Comparison of ENCODE assay signal across 19 mouse cellular contexts in genomic region chr13:43932946-43933345, GRCm38 (mm10).
DNase-seq lines count a peak whose midpoint lies in the region; ATAC-seq and TF ChIP-seq lines count a peak whose summit lies in the region.
"Had no signal": no experiment of that assay in that cellular context is flagged by ENCODE, and none has a peak within 500 bp of the region (broad histone marks: within the 10 kb centered on the region; RNA-seq: fewer than 3 reads in every experiment).

No protein-coding gene starts in this region.

- 65% methylated on average over 7 of the region's 7 CpGs for WGBS in embryonic facial prominence, embryonic 10.5 days
- WGBS in limb, embryonic 11.5 days = 26% methylated on average over 7 of the region's 7 CpGs

- peak overlapping the region; percentile 35; the same call in 1 of the 2 replicates for H3K4me3 ChIP-seq in E14TG2a.4 (replicated peaks; ENCODE audit: low read length)
- H3K4me3 ChIP-seq in embryonic facial prominence, embryonic 10.5 days = no peak overlapping the region
- no peak overlapping the region for H3K4me3 ChIP-seq in limb, embryonic 11.5 days (ENCODE audit: low read depth, low read length)
- H3K4me3 ChIP-seq: layer of hippocampus, adult 2 months; midbrain, embryonic 15.5 days had no signal

- H3K36me3 ChIP-seq in E14TG2a.4 (ENCODE audit: insufficient read depth, low read length) = no peaks in the 10 kb centered on the region
- peaks cover 5% of the 10 kb centered on the region; the same call in 1 of the 2 replicates for H3K36me3 ChIP-seq in embryonic facial prominence, embryonic 10.5 days (replicated peaks)
- H3K36me3 ChIP-seq in limb, embryonic 11.5 days (ENCODE audit: control insufficient read depth, insufficient read depth, low read length) = no peaks in the 10 kb centered on the region
- H3K36me3 ChIP-seq: midbrain, embryonic 15.5 days had no signal

- H3K27ac ChIP-seq in embryonic facial prominence, embryonic 10.5 days (replicated peaks) = peak overlapping the region; percentile 59
- peak overlapping the region; percentile 61; the same call in 1 of the 2 replicates for H3K27ac ChIP-seq in limb, embryonic 11.5 days (replicated peaks; ENCODE audit: low read depth, low read length)
- H3K27ac ChIP-seq: layer of hippocampus, adult 2 months; midbrain, embryonic 15.5 days had no signal

- no peaks in the 10 kb centered on the region for H3K9me3 ChIP-seq in E14TG2a.4 (ENCODE audit: low read length)
- H3K9me3 ChIP-seq in embryonic facial prominence, embryonic 10.5 days = peaks cover 8% of the 10 kb centered on the region; the same call in 1 of the 2 replicates
- H3K9me3 ChIP-seq in limb, embryonic 11.5 days (ENCODE audit: control insufficient read depth, low read length) = peaks cover 5% of the 10 kb centered on the region; the same call in 1 of the 2 replicates
- H3K9me3 ChIP-seq: midbrain, embryonic 15.5 days had no signal

- no peak for TF ChIP-seq CTCF in E14TG2a.4 (conservative IDR thresholded peaks at IDR 0.05; ENCODE audit: low read length)

- H3K4me2 ChIP-seq in limb, embryonic 11.5 days (ENCODE audit: low read depth, severe bottlenecking) = no peak overlapping the region
- H3K4me2 ChIP-seq: heart, embryonic 11.5 days; midbrain, embryonic 15.5 days had no signal

- intact Hi-C loops in gastrocnemius, postnatal 14 days (cut with DNase I; ENCODE audit: low total_unique reads) = no loop called here

- peak; percentile 35 for DNase-seq in kidney, adult 11 months
- no peak for DNase-seq in kidney, postnatal 4 days
- DNase-seq in embryonic facial prominence, embryonic 10.5 days (ENCODE audit: low spot score) = no peak
- DNase-seq in limb, embryonic 11.5 days (ENCODE audit: low spot score) = peak; percentile 42
- DNase-seq in gastrocnemius, postnatal 14 days = no peak
- no peak for DNase-seq in adipocyte (ENCODE audit: low spot score)
- DNase-seq: adrenal gland, postnatal 14 days; cerebellum, adult 11-12 months; cerebellum, postnatal 14 days; forebrain, postnatal 0 days; layer of hippocampus, postnatal 36 days; liver; lung, postnatal 10 days; retina, postnatal 1 day; thymus, adult 2 months had no signal

- H3K4me1 ChIP-seq in E14TG2a.4 (replicated peaks; ENCODE audit: low read depth, low read length) = peaks cover 37% of the 10 kb centered on the region
- peaks cover 37% of the 10 kb centered on the region for H3K4me1 ChIP-seq in embryonic facial prominence, embryonic 10.5 days
- H3K4me1 ChIP-seq in limb, embryonic 11.5 days (ENCODE audit: control insufficient read depth, insufficient read depth, low read length) = peaks cover 25% of the 10 kb centered on the region

- H3K9ac ChIP-seq in limb, embryonic 11.5 days (ENCODE audit: low read length) = peak overlapping the region; percentile 41
- H3K9ac ChIP-seq: forebrain, postnatal 0 days; midbrain, embryonic 15.5 days had no signal

- ATAC-seq in limb, embryonic 11.5 days (ENCODE audit: insufficient number of reproducible peaks, low FRiP score, low TSS enrichment, low read depth) = no peak
- ATAC-seq: forebrain, postnatal 0 days; midbrain, embryonic 15.5 days had no signal

- no peaks in the 10 kb centered on the region for H3K27me3 ChIP-seq in E14TG2a.4 (ENCODE audit: insufficient read depth, low read length)
- H3K27me3 ChIP-seq in embryonic facial prominence, embryonic 10.5 days (replicated peaks; ENCODE audit: low read depth, poor library complexity, severe bottlenecking) = no peaks in the 10 kb centered on the region
- H3K27me3 ChIP-seq in limb, embryonic 11.5 days (ENCODE audit: control insufficient read depth, insufficient read depth, low read length) = no peaks in the 10 kb centered on the region
- H3K27me3 ChIP-seq: midbrain, embryonic 15.5 days had no signal

Comparison
In these comparisons a context has a peak if more than half of its experiments do, and no peak if none do; other contexts are left out.
1. DNase-seq: peak in kidney, adult 11 months (single experiment) and limb, embryonic 11.5 days (single experiment); none in kidney, postnatal 4 days (0 of 2), embryonic facial prominence, embryonic 10.5 days (single experiment), gastrocnemius, postnatal 14 days (single experiment) and adipocyte (single experiment).